In genomic region chr8:94304412-94304811, GRCm38 (mm10) we compare ENCODE assay signal across 26 mouse cellular contexts. TPM values are rescaled to one million over a fixed set of nuclear protein-coding genes. Genes with fewer than 3 reads are reported as not detected.
"Had no signal": no experiment of that assay in that cellular context is flagged by ENCODE, and none has a peak within 500 bp of the region (broad histone marks: within the 10 kb centered on the region; RNA-seq: fewer than 3 reads in every experiment).

No protein-coding gene starts in this region.

- H3K27ac ChIP-seq: gastrocnemius, adult 2 months; hindbrain, embryonic 13.5 days; hindbrain, embryonic 15.5 days; hindbrain, postnatal 0 days; left cerebral cortex, adult 2 months; limb, embryonic 10.5 days; limb, embryonic 12.5 days; liver, embryonic 13.5 days had no signal

- H3K9ac ChIP-seq: heart, embryonic 12.5 days; hindbrain, embryonic 13.5 days; hindbrain, embryonic 15.5 days; limb, embryonic 12.5 days; liver, embryonic 13.5 days had no signal

- H3K4me3 ChIP-seq: gastrocnemius, adult 2 months; heart, embryonic 12.5 days; hindbrain, embryonic 13.5 days; hindbrain, embryonic 15.5 days; left cerebral cortex, adult 2 months; limb, embryonic 10.5 days; limb, embryonic 12.5 days; liver, embryonic 13.5 days had no signal

- ATAC-seq: forebrain, embryonic 16.5 days; hindbrain, postnatal 0 days had no signal

- H3K4me1 ChIP-seq: hindbrain, embryonic 13.5 days; hindbrain, embryonic 15.5 days; limb, embryonic 10.5 days; limb, embryonic 12.5 days had no signal

- DNase-seq: gastrocnemius, adult 2 months; gastrocnemius, postnatal 10 days; gastrocnemius, postnatal 25 days; heart, adult 18-20 months; heart, postnatal 10 days; heart, postnatal 36 days; kidney, adult 18-20 months; kidney, adult 8-10 months; kidney, postnatal 10 days; kidney, postnatal 25 days; kidney, postnatal 4 days; layer of hippocampus, adult 9-11 months; liver; liver, embryonic 13.5 days had no signal

- H3K27me3 ChIP-seq: heart, embryonic 12.5 days; hindbrain, embryonic 13.5 days; hindbrain, embryonic 15.5 days; limb, embryonic 12.5 days; liver, embryonic 13.5 days had no signal

- H3K4me2 ChIP-seq: heart, embryonic 12.5 days; hindbrain, embryonic 13.5 days; hindbrain, embryonic 15.5 days; limb, embryonic 12.5 days; liver, embryonic 11.5 days; liver, embryonic 13.5 days had no signal

- H3K9me3 ChIP-seq: heart, embryonic 12.5 days; hindbrain, embryonic 13.5 days; hindbrain, embryonic 15.5 days; limb, embryonic 10.5 days; limb, embryonic 12.5 days; liver, embryonic 13.5 days had no signal

RNA-seq across cellular contexts. Expression of gene Slc12a3, which starts 24.6 kb away (rescaled TPM):
- total RNA-seq: gastrocnemius, adult 2 months; gastrocnemius, postnatal 10 days; gastrocnemius, postnatal 25 days; hematopoietic stem cell, adult 5-6 weeks had no signal
- polyA plus RNA-seq: heart, embryonic 14.5 days; heart, embryonic 16.5 days; limb, embryonic 10.5 days; limb, embryonic 12.5 days; liver, embryonic 11.5 days; liver, embryonic 13.5 days had no signal
